7 mouse cellular contexts compared by ENCODE assay signal in genomic region chr14:123661091-123661491, GRCm38 (mm10). TPM values are rescaled to one million over a fixed set of nuclear protein-coding genes. Genes with fewer than 3 reads are reported as not detected.
DNase-seq lines count a peak whose midpoint lies in the region; ATAC-seq and TF ChIP-seq lines count a peak whose summit lies in the region.

No protein-coding gene starts in this region.

- H3K27ac ChIP-seq in embryonic facial prominence, embryonic 15.5 days (replicated peaks): no peak overlapping the region
- H3K27ac ChIP-seq in heart, embryonic 12.5 days (ENCODE audit: poor library complexity, severe bottlenecking): peak overlapping the region; percentile 30; the same call in 1 of the 2 replicates
- no peak overlapping the region for H3K27ac ChIP-seq in lung, embryonic 15.5 days
- no peak overlapping the region for H3K27ac ChIP-seq in small intestine, adult 2 months (ENCODE audit: insufficient read depth, low read depth, low read length)

- H3K4me3 ChIP-seq in embryonic facial prominence, embryonic 15.5 days (replicated peaks): no peak overlapping the region
- no peak overlapping the region for H3K4me3 ChIP-seq in heart, embryonic 12.5 days
- H3K4me3 ChIP-seq in lung, embryonic 15.5 days: no peak overlapping the region
- no peak overlapping the region for H3K4me3 ChIP-seq in small intestine, adult 2 months (ENCODE audit: low read depth, low read length)

- H3K4me1 ChIP-seq in embryonic facial prominence, embryonic 15.5 days: peaks cover 13% of the 10 kb centered on the region
- peaks cover 9% of the 10 kb centered on the region for H3K4me1 ChIP-seq in heart, embryonic 12.5 days (replicated peaks)
- peaks cover 5% of the 10 kb centered on the region for H3K4me1 ChIP-seq in lung, embryonic 15.5 days
- peaks cover 2% of the 10 kb centered on the region; the same call in 1 of the 2 replicates for H3K4me1 ChIP-seq in small intestine, adult 2 months (ENCODE audit: control insufficient read depth, insufficient read depth, insufficient read length, low read length)

- 11% methylated on average over 20 of the region's 20 CpGs for WGBS in embryonic facial prominence, embryonic 15.5 days
- 14% methylated on average over 20 of the region's 20 CpGs for WGBS in heart, embryonic 12.5 days
- 19% methylated on average over 20 of the region's 20 CpGs for WGBS in lung, embryonic 15.5 days
- WGBS in small intestine, adult 2 months: 21% methylated on average over 20 of the region's 20 CpGs

- no peaks in the 10 kb centered on the region for H3K36me3 ChIP-seq in embryonic facial prominence, embryonic 15.5 days
- H3K36me3 ChIP-seq in heart, embryonic 12.5 days: no peaks in the 10 kb centered on the region
- no peaks in the 10 kb centered on the region for H3K36me3 ChIP-seq in lung, embryonic 15.5 days
- no peaks in the 10 kb centered on the region for H3K36me3 ChIP-seq in small intestine, adult 2 months (ENCODE audit: control insufficient read depth, insufficient read depth, low read length)

- TF ChIP-seq CTCF in small intestine, adult 2 months (IDR thresholded peaks at IDR 0.05; ENCODE audit: extremely low read depth, insufficient read length, insufficient replicate concordance, low read depth, low read length): peak; percentile 26; the same call in 1 of the 2 replicates

- no peaks in the 10 kb centered on the region for H3K9me3 ChIP-seq in embryonic facial prominence, embryonic 15.5 days (replicated peaks)
- H3K9me3 ChIP-seq in heart, embryonic 12.5 days (replicated peaks): no peaks in the 10 kb centered on the region
- H3K9me3 ChIP-seq in lung, embryonic 15.5 days: no peaks in the 10 kb centered on the region

- ATAC-seq in embryonic facial prominence, embryonic 15.5 days (ENCODE audit: insufficient number of reproducible peaks, low FRiP score, low TSS enrichment, low read depth): 0 out of 2 replicates have a peak, but pooled peaks have one; percentile 29
- peak; percentile 77 for ATAC-seq in heart, embryonic 12.5 days (ENCODE audit: insufficient number of reproducible peaks, low FRiP score)
- ATAC-seq in lung, embryonic 15.5 days (ENCODE audit: borderline replicate concordance, extremely low read depth, low FRiP score, low TSS enrichment): peak; percentile 81; the same call in 1 of the 2 replicates

- no peak overlapping the region for H3K9ac ChIP-seq in embryonic facial prominence, embryonic 15.5 days
- H3K9ac ChIP-seq in heart, embryonic 12.5 days: no peak overlapping the region
- H3K9ac ChIP-seq in lung, embryonic 15.5 days: no peak overlapping the region

- DNase-seq in WW6 (ENCODE audit: low read depth, low spot score): peak; percentile 68
- peak; percentile 60 for DNase-seq in brain, adult 2 months (ENCODE audit: low read depth, low spot score)
- DNase-seq in kidney, postnatal 10 days: peak; percentile 32

- no peak for TF ChIP-seq POLR2A in small intestine, adult 2 months (IDR thresholded peaks at IDR 0.05; ENCODE audit: low read depth, low read length)

- H3K4me2 ChIP-seq in embryonic facial prominence, embryonic 15.5 days (replicated peaks): peak overlapping the region; percentile 28; the same call in 1 of the 2 replicates
- peak overlapping the region; percentile 32; the same call in 1 of the 2 replicates for H3K4me2 ChIP-seq in heart, embryonic 12.5 days
- 0 out of 2 replicates have a peak overlapping the region, but pooled peaks have one; percentile 16 for H3K4me2 ChIP-seq in lung, embryonic 15.5 days

- H3K27me3 ChIP-seq in embryonic facial prominence, embryonic 15.5 days: no peaks in the 10 kb centered on the region
- no peaks in the 10 kb centered on the region for H3K27me3 ChIP-seq in heart, embryonic 12.5 days (replicated peaks)
- no peaks in the 10 kb centered on the region for H3K27me3 ChIP-seq in lung, embryonic 15.5 days
- H3K27me3 ChIP-seq in small intestine, adult 2 months (ENCODE audit: control insufficient read depth, insufficient read depth, low read length): no peaks in the 10 kb centered on the region

RNA-seq across cellular contexts. Expression of gene Itgbl1, which starts 1.3 kb away (rescaled TPM):
- 2.7 and 4.9 TPM in 2 replicates for polyA plus RNA-seq in embryonic facial prominence, embryonic 15.5 days (2015; fragmentation: Nextera tagmentation; extraction: Ambion mirVana)
- polyA plus RNA-seq in heart, embryonic 12.5 days (2016; fragmentation: Nextera tagmentation; extraction: Ambion mirVana): 0.56 and 0.63 TPM in 2 replicates
- polyA plus RNA-seq in lung, embryonic 15.5 days (2015; fragmentation: Nextera tagmentation; extraction: Ambion mirVana): 0.30 and 0.63 TPM in 2 replicates
- 0.15 TPM in 1 of 2 replicates, not detected in the other for polyA plus RNA-seq in small intestine, adult 2 months (2012; rRNA removed)

RNA-seq across cellular contexts. Expression of gene Nalcn, which starts 34.1 kb away (rescaled TPM):
- 1.2 and 1.5 TPM in 2 replicates for polyA plus RNA-seq in embryonic facial prominence, embryonic 15.5 days (2015; fragmentation: Nextera tagmentation; extraction: Ambion mirVana)
- 0.09 TPM in 1 of 2 replicates, not detected in the other for polyA plus RNA-seq in heart, embryonic 12.5 days (2016; fragmentation: Nextera tagmentation; extraction: Ambion mirVana)
- polyA plus RNA-seq in lung, embryonic 15.5 days (2015; fragmentation: Nextera tagmentation; extraction: Ambion mirVana): 0.34 and 0.36 TPM in 2 replicates
- 0.03 and 0.18 TPM in 2 replicates for polyA plus RNA-seq in small intestine, adult 2 months (2012; rRNA removed)

Comparison
In these comparisons a context has a peak if more than half of its experiments do, and no peak if none do; other contexts are left out.
1. ATAC-seq: peak in every context shown above with its lines; median percentile 81 in lung, embryonic 15.5 days; 77 in heart, embryonic 12.5 days; 29 in embryonic facial prominence, embryonic 15.5 days.